Mouse (Mus musculus) forebrain, embryonic 13.5 days (tissue): ENCODE results near the gene Traf3ip2. TPM values are rescaled to one million over a fixed set of nuclear protein-coding genes. Genes with fewer than 3 reads are reported as not detected.

Experiments
- ATAC-seq: fragments of 200-750 bp; cut with Nextera tagmentation; 2 replicates; pipeline ENCODE4 v1.8.0; 2017
- H3K27ac ChIP-seq: fragments of 300-500 bp; sonication (generic); 2 replicates; pipeline ENCODE4 v1.5.1; 2015; ENCODE audit warnings: inconsistent platforms, mild to moderate bottlenecking, moderate library complexity
- H3K27me3 ChIP-seq: fragments of 300-500 bp; sonication (generic); 2 replicates; pipeline ENCODE4 v1.6.1; 2015; ENCODE audit warnings: mild to moderate bottlenecking, inconsistent platforms
- H3K36me3 ChIP-seq: fragments of 300-500 bp; sonication (generic); 2 replicates; pipeline ENCODE4 v1.6.1; 2015; ENCODE audit warnings: mild to moderate bottlenecking, inconsistent platforms; ENCODE audit not compliant: poor library complexity, severe bottlenecking
- H3K4me1 ChIP-seq: fragments of 300-500 bp; sonication (generic); 2 replicates; pipeline ENCODE4 v1.6.1; 2015; ENCODE audit warnings: inconsistent platforms
- H3K4me2 ChIP-seq: fragments of 300-500 bp; sonication (generic); 2 replicates; pipeline ENCODE4 v1.6.1; 2015; ENCODE audit warnings: inconsistent platforms, mild to moderate bottlenecking, moderate library complexity
- H3K4me3 ChIP-seq: fragments of 300-500 bp; sonication (generic); 2 replicates; pipeline ENCODE4 v1.5.1; 2015; ENCODE audit warnings: mild to moderate bottlenecking, inconsistent platforms
- H3K9ac ChIP-seq: fragments of 300-500 bp; sonication (generic); 2 replicates; pipeline ENCODE4 v1.6.1; 2015; ENCODE audit warnings: mild to moderate bottlenecking, inconsistent platforms
- H3K9me3 ChIP-seq: fragments of 300-500 bp; sonication (generic); replicated peaks from 2 replicates; pipeline ENCODE4 v1.6.1; 2016; ENCODE audit warnings: inconsistent platforms
- WGBS: fragments of 180-500 bp; shearing (Covaris S2); methylation state at CpG from one replicate; pipeline ENCODE4 v1.1.7; 2015; 5-methylcytosine and 5-hydroxymethylcytosine counted together
- polyA plus RNA-seq: library from polyadenylated mRNA; unstranded; fragments of >200 nt; fragmentation: Nextera tagmentation; extraction: Ambion mirVana; gene quantifications from 2 replicates; pipeline ENCODE4 v1.2.1, GENCODE M21; 2015

Gene Traf3ip2
- polyA plus RNA-seq, 1 experiment from 2014 or later, result 4.6 TPM

DNA sequence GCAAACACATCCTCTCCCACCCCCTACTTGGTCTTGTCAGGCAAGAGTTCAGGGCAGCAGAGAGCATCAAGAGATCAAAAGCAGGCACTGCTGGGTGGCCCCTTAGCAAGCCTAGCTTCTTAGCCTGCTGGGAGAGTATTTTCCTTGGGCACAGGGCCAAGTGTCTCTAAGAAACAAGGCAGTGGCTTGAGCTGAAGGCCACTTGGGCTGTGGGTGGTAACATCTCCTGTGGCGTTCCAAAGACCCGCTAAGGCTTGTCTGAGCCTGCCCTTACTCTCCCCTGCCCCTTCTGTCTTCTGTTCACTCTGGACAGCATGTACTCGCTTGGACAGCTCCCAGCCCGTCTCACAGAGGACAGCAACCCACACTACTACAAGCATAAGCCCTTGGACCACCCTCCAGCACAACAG is 28.1 kb downstream of the Traf3ip2 start:
- 8% methylated on average over 4 of the region's 4 CpGs for WGBS
- Histone ChIP-seq H3K36me3 (peaks cover 14% of the 10 kb centered on the region), H3K4me3 (no peak overlapping the region), H3K9me3 (no peaks in the 10 kb centered on the region), H3K4me2 (no peak overlapping the region), H3K4me1 (peaks cover 13% of the 10 kb centered on the region), H3K27ac (no peak overlapping the region), H3K9ac (no peak overlapping the region), H3K27me3 (no peaks in the 10 kb centered on the region)
- peak; percentile 41; the same call in 1 of the 2 replicates for ATAC-seq

DNA sequence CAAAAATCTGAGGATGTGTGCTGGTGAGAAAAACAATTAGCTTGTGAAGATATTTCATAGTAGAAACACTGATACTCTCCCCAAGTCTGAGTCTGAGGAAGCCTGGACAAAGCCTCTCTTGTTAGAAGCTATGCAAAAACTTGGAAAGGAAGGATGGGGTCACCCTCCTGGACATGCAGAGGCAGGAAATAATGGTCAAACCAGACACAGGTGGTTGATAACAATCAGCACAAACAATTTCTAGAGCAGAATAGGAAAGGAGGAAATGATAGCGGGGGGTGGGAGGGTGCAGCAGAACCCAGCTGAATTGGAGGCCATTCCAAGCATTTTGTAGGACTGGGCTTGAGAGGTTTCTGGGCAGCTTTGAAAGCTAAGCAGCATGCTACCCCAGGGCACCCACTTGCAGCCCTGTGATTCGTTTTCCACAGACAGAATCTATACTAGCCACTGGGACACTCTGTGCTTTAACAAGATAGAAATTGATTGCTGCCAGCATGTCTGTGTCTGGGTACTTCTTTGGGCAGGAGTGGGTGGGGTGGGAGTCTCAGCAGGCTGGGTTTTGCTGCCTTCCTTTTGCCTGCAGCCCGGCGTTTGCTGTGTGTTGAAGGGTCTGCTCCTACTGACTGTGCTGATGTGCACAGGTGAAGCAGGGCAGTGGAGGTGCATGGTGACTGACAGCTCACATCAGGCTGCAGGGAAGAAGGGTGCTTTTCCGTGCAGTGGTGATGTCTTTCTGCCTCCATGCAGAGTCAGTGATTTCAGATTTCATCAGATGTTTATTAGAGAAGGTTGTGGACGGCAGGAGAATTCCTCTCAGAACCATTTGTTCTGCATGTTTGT is 33.3 kb downstream of the Traf3ip2 start:
- 63% methylated on average over 6 of the region's 6 CpGs for WGBS
- Histone ChIP-seq H3K27me3 (no peaks in the 10 kb centered on the region), H3K4me2 (no peak overlapping the region), H3K4me3 (no peak overlapping the region), H3K9me3 (no peaks in the 10 kb centered on the region), H3K27ac (peak overlapping the region; percentile 69), H3K9ac (no peak overlapping the region), H3K36me3 (peaks cover 13% of the 10 kb centered on the region), H3K4me1 (peaks cover 21% of the 10 kb centered on the region)
- peak; percentile 31 for ATAC-seq

- Histone ChIP-seq H3K9me3 (no peaks in the 10 kb centered on the region), H3K36me3 (peaks cover 19% of the 10 kb centered on the region), H3K27me3 (no peaks in the 10 kb centered on the region), H3K4me3 (no peak overlapping the region), H3K27ac (peak overlapping the region; percentile 69), H3K4me2 (no peak overlapping the region), H3K4me1 (peaks cover 19% of the 10 kb centered on the region), H3K9ac (no peak overlapping the region)
- WGBS, result 55% methylated on average over 14 of the region's 14 CpGs
- ATAC-seq, result peak; percentile 40
Observed at GRCm38 (mm10) chr10:39646629-39647019, 33.9 kb downstream of the Traf3ip2 start.

- WGBS, result 86% methylated on average over 1 of the region's 1 CpGs
- Histone ChIP-seq H3K4me3 (no peak overlapping the region), H3K9me3 (no peaks in the 10 kb centered on the region), H3K27me3 (no peaks in the 10 kb centered on the region), H3K27ac (0 out of 2 replicates have a peak overlapping the region, but pooled peaks have one; percentile 69), H3K4me2 (no peak overlapping the region), H3K36me3 (peaks cover 23% of the 10 kb centered on the region), H3K9ac (no peak overlapping the region), H3K4me1 (peaks cover 19% of the 10 kb centered on the region)
- no peak for ATAC-seq
Observed at GRCm38 (mm10) chr10:39647118-39647517, 34.4 kb downstream of the Traf3ip2 start.

DNA sequence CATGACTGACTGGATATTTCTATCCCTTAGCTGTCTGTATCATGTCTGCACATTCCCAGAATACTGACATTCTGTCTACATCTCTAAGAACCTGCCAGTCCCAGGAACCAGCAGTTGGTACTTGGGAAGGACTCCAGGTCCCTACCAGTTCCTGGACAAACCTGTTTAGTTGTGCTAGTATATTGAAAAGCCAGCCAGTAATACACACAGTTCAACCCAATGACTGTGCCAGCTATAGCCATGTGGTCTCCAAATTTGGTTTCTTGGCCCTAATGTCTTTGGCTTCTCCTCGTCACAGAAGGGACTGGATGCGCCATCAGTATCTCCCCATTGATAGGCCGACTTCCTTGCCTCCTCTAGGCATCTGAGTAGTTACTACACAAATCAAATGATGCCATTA is 35.5 kb downstream of the Traf3ip2 start:
- no peak for ATAC-seq
- no peak overlapping the region for H3K4me3 ChIP-seq
- peaks cover 19% of the 10 kb centered on the region for H3K4me1 ChIP-seq
- WGBS, result 93% methylated on average over 3 of the region's 3 CpGs
- no peak overlapping the region for H3K9ac ChIP-seq
- no peak overlapping the region for H3K4me2 ChIP-seq
- no peaks in the 10 kb centered on the region for H3K27me3 ChIP-seq
- no peak overlapping the region for H3K27ac ChIP-seq
- H3K9me3 ChIP-seq, result no peaks in the 10 kb centered on the region
- peaks cover 23% of the 10 kb centered on the region for H3K36me3 ChIP-seq

- peaks cover 30% of the 10 kb centered on the region for H3K36me3 ChIP-seq
- peaks cover 30% of the 10 kb centered on the region for H3K4me1 ChIP-seq
- no peak overlapping the region for H3K4me3 ChIP-seq
- no peaks in the 10 kb centered on the region for H3K27me3 ChIP-seq
- 96% methylated on average over 3 of the region's 3 CpGs for WGBS
- H3K9ac ChIP-seq, result no peak overlapping the region
- ATAC-seq, result no peak
- no peaks in the 10 kb centered on the region for H3K9me3 ChIP-seq
- H3K27ac ChIP-seq, result no peak overlapping the region
- no peak overlapping the region for H3K4me2 ChIP-seq
Observed at GRCm38 (mm10) chr10:39649550-39649949, 36.8 kb downstream of the Traf3ip2 start.

- H3K4me1 ChIP-seq, result peaks cover 30% of the 10 kb centered on the region
- ATAC-seq, result no peak
- H3K9me3 ChIP-seq, result no peaks in the 10 kb centered on the region
- H3K4me2 ChIP-seq, result no peak overlapping the region
- H3K27ac ChIP-seq, result no peak overlapping the region
- H3K4me3 ChIP-seq, result no peak overlapping the region
- H3K9ac ChIP-seq, result no peak overlapping the region
- WGBS, result 93% methylated on average over 3 of the region's 3 CpGs
- no peaks in the 10 kb centered on the region for H3K27me3 ChIP-seq
- H3K36me3 ChIP-seq, result peaks cover 30% of the 10 kb centered on the region
Observed at GRCm38 (mm10) chr10:39650316-39650715, 37.6 kb downstream of the Traf3ip2 start.

- no peaks in the 10 kb centered on the region for H3K9me3 ChIP-seq
- WGBS, result 65% methylated on average over 8 of the region's 8 CpGs
- peaks cover 26% of the 10 kb centered on the region for H3K4me1 ChIP-seq
- H3K27me3 ChIP-seq, result no peaks in the 10 kb centered on the region
- no peak overlapping the region for H3K4me3 ChIP-seq
- peak; percentile 61; the same call in 1 of the 2 replicates for ATAC-seq
- no peak overlapping the region for H3K4me2 ChIP-seq
- H3K27ac ChIP-seq, result 0 out of 2 replicates have a peak overlapping the region, but pooled peaks have one; percentile 0
- H3K36me3 ChIP-seq, result peaks cover 30% of the 10 kb centered on the region
- no peak overlapping the region for H3K9ac ChIP-seq
Observed at GRCm38 (mm10) chr10:39654001-39654416, 41.3 kb downstream of the Traf3ip2 start.

GRCm38 (mm10) chr10:39658901-39659410 is 46.2 kb downstream of the Traf3ip2 start:
- H3K27me3 ChIP-seq, result no peaks in the 10 kb centered on the region
- ATAC-seq, result no peak
- peak overlapping the region; percentile 95 for H3K27ac ChIP-seq
- H3K36me3 ChIP-seq, result peaks cover 16% of the 10 kb centered on the region
- H3K4me3 ChIP-seq, result no peak overlapping the region
- peak overlapping the region; percentile 35 for H3K4me2 ChIP-seq
- no peak overlapping the region for H3K9ac ChIP-seq
- WGBS, result 21% methylated on average over 5 of the region's 5 CpGs
- no peaks in the 10 kb centered on the region for H3K9me3 ChIP-seq
- peaks cover 41% of the 10 kb centered on the region for H3K4me1 ChIP-seq

GRCm38 (mm10) chr10:39659411-39660268 is 46.9 kb downstream of the Traf3ip2 start:
- Histone ChIP-seq H3K9ac (peak overlapping the region; percentile 40; the same call in 1 of the 2 replicates), H3K27ac (peak overlapping the region; percentile 95), H3K4me2 (peak overlapping the region; percentile 35), H3K4me1 (peaks cover 42% of the 10 kb centered on the region), H3K9me3 (no peaks in the 10 kb centered on the region), H3K27me3 (no peaks in the 10 kb centered on the region), H3K4me3 (no peak overlapping the region), H3K36me3 (peaks cover 11% of the 10 kb centered on the region)
- peak; percentile 92 for ATAC-seq
- WGBS, result under 1% methylated on average over 11 of the region's 11 CpGs

GRCm38 (mm10) chr10:39660269-39660655 is 47.5 kb downstream of the Traf3ip2 start:
- H3K4me2 ChIP-seq, result peak overlapping the region; percentile 35; the same call in 1 of the 2 replicates
- ATAC-seq, result no peak

GRCm38 (mm10) chr10:39660698-39661097 is 48.0 kb downstream of the Traf3ip2 start:
- no peak overlapping the region for H3K4me2 ChIP-seq
- ATAC-seq, result no peak
- H3K4me3 ChIP-seq, result no peak overlapping the region
- H3K36me3 ChIP-seq, result peaks cover 9% of the 10 kb centered on the region
- H3K4me1 ChIP-seq, result peaks cover 49% of the 10 kb centered on the region
- WGBS, result 69% methylated on average over 5 of the region's 5 CpGs
- H3K9ac ChIP-seq, result no peak overlapping the region
- peak overlapping the region; percentile 95 for H3K27ac ChIP-seq
- no peaks in the 10 kb centered on the region for H3K27me3 ChIP-seq
- no peaks in the 10 kb centered on the region for H3K9me3 ChIP-seq

More at GRCm38 (mm10) chr10:39660269-39660655, 47.5 kb downstream of the Traf3ip2 start:
- Histone ChIP-seq H3K9ac (peak overlapping the region; percentile 40; the same call in 1 of the 2 replicates), H3K4me3 (no peak overlapping the region), H3K36me3 (peaks cover 11% of the 10 kb centered on the region), H3K4me1 (peaks cover 48% of the 10 kb centered on the region), H3K27ac (peak overlapping the region; percentile 95), H3K9me3 (no peaks in the 10 kb centered on the region), H3K27me3 (no peaks in the 10 kb centered on the region)
- 51% methylated on average over 3 of the region's 3 CpGs for WGBS
